Mouse (Mus musculus) embryonic facial prominence, embryonic 14.5 days (tissue): ENCODE data around the gene B2m. TPM values are rescaled to one million over a fixed set of nuclear protein-coding genes. Genes with fewer than 3 reads are reported as not detected.

ENCODE experiments used
- ATAC-seq: fragments of 200-750 bp; cut with Nextera tagmentation; 2 replicates; pipeline ENCODE4 v1.8.0; 2017; ENCODE audit warnings: low read depth, moderate number of reproducible peaks, moderate TSS enrichment
- DNase-seq: peaks from one replicate; pipeline ENCODE4 v3.0.0-alpha.2; 2015; ENCODE audit warnings: low spot score
- H3K27ac ChIP-seq: fragments of 300-500 bp; sonication (generic); replicated peaks from 2 replicates; pipeline ENCODE4 v1.5.1; 2014; ENCODE audit warnings: low read depth, mild to moderate bottlenecking, low read length, moderate library complexity
- H3K27me3 ChIP-seq: fragments of 300-500 bp; sonication (generic); replicated peaks from 2 replicates; pipeline ENCODE4 v1.6.1; 2014; ENCODE audit warnings: low read length; ENCODE audit not compliant: control insufficient read depth, insufficient read depth
- H3K36me3 ChIP-seq: fragments of 300-500 bp; sonication (generic); 2 replicates; pipeline ENCODE4 v1.6.1; 2014; ENCODE audit warnings: low read length, mixed read lengths; ENCODE audit not compliant: control insufficient read depth, insufficient read depth
- H3K4me1 ChIP-seq: fragments of 300-500 bp; sonication (generic); 2 replicates; pipeline ENCODE4 v1.6.1; 2014; ENCODE audit warnings: antibody characterized with exemption, low read length; ENCODE audit not compliant: control insufficient read depth, insufficient read depth
- H3K4me2 ChIP-seq: fragments of 300-500 bp; sonication (generic); 2 replicates; pipeline ENCODE4 v1.6.1; 2014; ENCODE audit warnings: low read depth, mild to moderate bottlenecking, low read length, moderate library complexity, mixed read lengths
- H3K4me3 ChIP-seq: fragments of 300-500 bp; sonication (generic); 2 replicates; pipeline ENCODE4 v1.5.1; 2014; ENCODE audit warnings: low read depth, mild to moderate bottlenecking, low read length
- H3K9ac ChIP-seq: fragments of 300-500 bp; sonication (generic); 2 replicates; pipeline ENCODE4 v1.6.1; 2014; ENCODE audit warnings: low read depth, mild to moderate bottlenecking, low read length, moderate library complexity, mixed read lengths
- H3K9me3 ChIP-seq: fragments of 300-500 bp; sonication (generic); 2 replicates; pipeline ENCODE4 v1.6.1; 2016; ENCODE audit warnings: low read length; ENCODE audit not compliant: control insufficient read depth
- WGBS: fragments of 180-500 bp; shearing (Covaris S2); extraction: QIAGEN DNeasy Blood & Tissue Kit; methylation state at CpG from one replicate; pipeline ENCODE4 v1.1.7; 2014; 5-methylcytosine and 5-hydroxymethylcytosine counted together
- polyA plus RNA-seq: library from polyadenylated mRNA; unstranded; fragments of >200 nt; fragmentation: Nextera tagmentation; extraction: Ambion mirVana; gene quantifications from 2 replicates; pipeline ENCODE4 v1.2.1, GENCODE M21; 2014

Gene B2m
- polyA plus RNA-seq, 1 experiment from 2014 or later = 386 TPM

- peaks cover 5% of the 10 kb centered on the region; the same call in 1 of the 2 replicates for H3K4me1 ChIP-seq
- H3K27me3 ChIP-seq = no peaks in the 10 kb centered on the region
- no peak overlapping the region for H3K9ac ChIP-seq
- no peak overlapping the region for H3K4me3 ChIP-seq
- H3K4me2 ChIP-seq = no peak overlapping the region
- H3K27ac ChIP-seq = 0 out of 2 replicates have a peak overlapping the region, but pooled peaks have one; percentile 33
- WGBS = 65% methylated on average over 13 of the region's 13 CpGs
- no peaks in the 10 kb centered on the region for H3K9me3 ChIP-seq
- no peaks in the 10 kb centered on the region for H3K36me3 ChIP-seq
- ATAC-seq (no peak), DNase-seq (no peak)
These were observed 16.1 kb downstream of the B2m start for GRCm38 (mm10) chr2:122163430-122164195.

- H3K4me1 ChIP-seq = peaks cover 5% of the 10 kb centered on the region; the same call in 1 of the 2 replicates
- H3K36me3 ChIP-seq = no peaks in the 10 kb centered on the region
- no peak overlapping the region for H3K9ac ChIP-seq
- 0 out of 2 replicates have a peak overlapping the region, but pooled peaks have one; percentile 33 for H3K27ac ChIP-seq
- H3K4me3 ChIP-seq = no peak overlapping the region
- no peaks in the 10 kb centered on the region for H3K9me3 ChIP-seq
- DNase-seq = no peak
- no peak for ATAC-seq
- WGBS = 86% methylated on average over 11 of the region's 11 CpGs
- no peaks in the 10 kb centered on the region for H3K27me3 ChIP-seq
- no peak overlapping the region for H3K4me2 ChIP-seq
These were observed 16.8 kb downstream of the B2m start for GRCm38 (mm10) chr2:122164293-122164692.

GRCm38 (mm10) chr2:122171292-122171691 lies 23.8 kb downstream of the B2m start:
- 76% methylated on average over 6 of the region's 6 CpGs for WGBS
- H3K36me3 ChIP-seq = no peaks in the 10 kb centered on the region
- no peaks in the 10 kb centered on the region for H3K9me3 ChIP-seq
- DNase-seq (no peak), ATAC-seq (no peak)
- H3K4me3 ChIP-seq = no peak overlapping the region
- no peaks in the 10 kb centered on the region for H3K27me3 ChIP-seq
- H3K27ac ChIP-seq = no peak overlapping the region
- no peak overlapping the region for H3K9ac ChIP-seq
- H3K4me2 ChIP-seq = no peak overlapping the region
- no peaks in the 10 kb centered on the region for H3K4me1 ChIP-seq

- Histone ChIP-seq H3K9me3 (no peaks in the 10 kb centered on the region), H3K4me3 (no peak overlapping the region), H3K27ac (no peak overlapping the region), H3K4me1 (no peaks in the 10 kb centered on the region), H3K36me3 (no peaks in the 10 kb centered on the region), H3K4me2 (no peak overlapping the region), H3K27me3 (no peaks in the 10 kb centered on the region), H3K9ac (no peak overlapping the region)
- WGBS = 100% methylated on average over 2 of the region's 2 CpGs
- ATAC-seq (no peak), DNase-seq (peak; percentile 16)
These were observed 24.7 kb downstream of the B2m start for GRCm38 (mm10) chr2:122172188-122172587.

- no peak for ATAC-seq
- Histone ChIP-seq H3K36me3 (no peaks in the 10 kb centered on the region), H3K9ac (no peak overlapping the region), H3K4me2 (no peak overlapping the region), H3K4me1 (no peaks in the 10 kb centered on the region), H3K27me3 (no peaks in the 10 kb centered on the region), H3K4me3 (no peak overlapping the region), H3K27ac (no peak overlapping the region), H3K9me3 (no peaks in the 10 kb centered on the region)
- DNase-seq = no peak
- 73% methylated on average over 8 of the region's 8 CpGs for WGBS
These were observed 32.8 kb downstream of the B2m start for GRCm38 (mm10) chr2:122180051-122180822.

GRCm38 (mm10) chr2:122185086-122185485 lies 37.6 kb downstream of the B2m start:
- no peak overlapping the region for H3K4me2 ChIP-seq
- H3K27ac ChIP-seq = no peak overlapping the region
- no peaks in the 10 kb centered on the region for H3K4me1 ChIP-seq
- no peaks in the 10 kb centered on the region for H3K9me3 ChIP-seq
- 89% methylated on average over 4 of the region's 4 CpGs for WGBS
- DNase-seq = no peak
- no peak overlapping the region for H3K4me3 ChIP-seq
- H3K36me3 ChIP-seq = no peaks in the 10 kb centered on the region
- no peak for ATAC-seq
- no peak overlapping the region for H3K9ac ChIP-seq
- H3K27me3 ChIP-seq = no peaks in the 10 kb centered on the region

- Histone ChIP-seq H3K4me2 (no peak within 1 kb of the TSS), H3K9me3 (no peaks in the 10 kb centered on the region), H3K4me3 (no peak within 1 kb of the TSS), H3K27ac (no peak within 1 kb of the TSS), H3K36me3 (no peaks in the 10 kb centered on the region), H3K4me1 (no peaks in the 10 kb centered on the region), H3K27me3 (no peaks in the 10 kb centered on the region), H3K9ac (no peak within 1 kb of the TSS)
- WGBS = 85% methylated on average over 17 of the region's 17 CpGs
- ATAC-seq (no peak), DNase-seq (no peak)
These were observed 38.6 kb downstream of the B2m start, which contains the start of the genes Patl2 and Terb2 for GRCm38 (mm10) chr2:122186106-122186505. TSS of gene Patl2 (minus strand) at chr2:122186189. TSS of gene Terb2 (plus strand) at chr2:122186272.

- H3K36me3 ChIP-seq = no peaks in the 10 kb centered on the region
- H3K4me2 ChIP-seq = no peak overlapping the region
- DNase-seq (no peak), ATAC-seq (no peak)
- no peaks in the 10 kb centered on the region for H3K4me1 ChIP-seq
- H3K4me3 ChIP-seq = no peak overlapping the region
- H3K27me3 ChIP-seq = no peaks in the 10 kb centered on the region
- H3K9ac ChIP-seq = no peak overlapping the region
- 80% methylated on average over 3 of the region's 3 CpGs for WGBS
- no peak overlapping the region for H3K27ac ChIP-seq
- H3K9me3 ChIP-seq = no peaks in the 10 kb centered on the region
These were observed 39.3 kb downstream of the B2m start for GRCm38 (mm10) chr2:122186751-122187150.
